Comparison of ENCODE assay signal across 12 mouse cellular contexts in genomic region chr9:61707875-61708274, GRCm38 (mm10).
A peak's percentile ranks its signal among the peaks of the same experiment; 100 is the strongest.
DNase-seq lines count a peak whose midpoint lies in the region; ATAC-seq and TF ChIP-seq lines count a peak whose summit lies in the region.
"Had no signal": no experiment of that assay in that cellular context is flagged by ENCODE, and none has a peak within 500 bp of the region (broad histone marks: within the 10 kb centered on the region; RNA-seq: fewer than 3 reads in every experiment).

No protein-coding gene starts in this region.

- TF ChIP-seq POLR2A in kidney, adult 2 months (IDR thresholded peaks at IDR 0.05; ENCODE audit: low read depth, low read length): no peak
- TF ChIP-seq POLR2A in bone marrow macrophage, adult 2 months (IDR thresholded peaks at IDR 0.05; ENCODE audit: borderline replicate concordance, low read depth, low read length): no peak

- peak; percentile 19 for DNase-seq in kidney, adult 2 months
- DNase-seq in thymus, postnatal 14 days: peak; percentile 71
- no peak for DNase-seq in cerebellum, postnatal 4 days (ENCODE audit: low spot score in 2 of 2)
- DNase-seq in layer of hippocampus, postnatal 10 days (ENCODE audit: low spot score in 2 of 2): no peak
- DNase-seq: adrenal gland, postnatal 10 days had no signal

- no peaks in the 10 kb centered on the region for H3K36me3 ChIP-seq in kidney, adult 2 months (ENCODE audit: control insufficient read depth, insufficient read depth, low read length)
- no peaks in the 10 kb centered on the region for H3K36me3 ChIP-seq in kidney, embryonic 14.5 days (ENCODE audit: control insufficient read depth, insufficient read depth, low read length)
- no peaks in the 10 kb centered on the region for H3K36me3 ChIP-seq in forebrain, embryonic 13.5 days (ENCODE audit: poor library complexity, severe bottlenecking)
- H3K36me3 ChIP-seq: G1E; liver, embryonic 15.5 days; midbrain, embryonic 15.5 days had no signal

- H3K27ac ChIP-seq in kidney, adult 2 months (ENCODE audit: insufficient read depth, low read depth, low read length): no peak overlapping the region
- no peak overlapping the region for H3K27ac ChIP-seq in kidney, embryonic 14.5 days (ENCODE audit: low read depth, low read length)
- H3K27ac ChIP-seq in bone marrow macrophage, adult 2 months (ENCODE audit: insufficient read depth, low read depth, low read length): peak overlapping the region; percentile 92
- H3K27ac ChIP-seq in forebrain, embryonic 13.5 days: no peak overlapping the region
- H3K27ac ChIP-seq: liver, embryonic 15.5 days; midbrain, embryonic 15.5 days had no signal

- H3K4me2 ChIP-seq in kidney, embryonic 14.5 days (replicated peaks; ENCODE audit: low read depth, low read length): no peak overlapping the region
- no peak overlapping the region for H3K4me2 ChIP-seq in forebrain, embryonic 13.5 days
- H3K4me2 ChIP-seq: liver, embryonic 15.5 days; midbrain, embryonic 15.5 days had no signal

- H3K4me3 ChIP-seq in kidney, adult 2 months (ENCODE audit: insufficient read depth, low read depth, low read length): no peak overlapping the region
- no peak overlapping the region for H3K4me3 ChIP-seq in kidney, embryonic 14.5 days (ENCODE audit: low read length)
- peak overlapping the region; percentile 6; the same call in 1 of the 2 replicates for H3K4me3 ChIP-seq in bone marrow macrophage, adult 2 months (ENCODE audit: insufficient read depth, low read length)
- H3K4me3 ChIP-seq in forebrain, embryonic 13.5 days: no peak overlapping the region
- H3K4me3 ChIP-seq: liver, embryonic 15.5 days; midbrain, embryonic 15.5 days had no signal

- no peak overlapping the region for H3K9ac ChIP-seq in kidney, embryonic 14.5 days (ENCODE audit: low read depth, low read length)
- no peak overlapping the region for H3K9ac ChIP-seq in forebrain, embryonic 13.5 days
- H3K9ac ChIP-seq: liver, embryonic 15.5 days; midbrain, embryonic 15.5 days had no signal

- no peak for TF ChIP-seq CTCF in kidney, adult 2 months (conservative IDR thresholded peaks at IDR 0.05; ENCODE audit: insufficient read depth, insufficient read length, low read depth, low read length)
- no peak for TF ChIP-seq CTCF in bone marrow macrophage, adult 2 months (IDR thresholded peaks at IDR 0.05; ENCODE audit: low read depth, low read length)

- H3K27me3 ChIP-seq in kidney, adult 2 months (replicated peaks; ENCODE audit: control insufficient read depth, insufficient read depth, low read length): no peaks in the 10 kb centered on the region
- no peaks in the 10 kb centered on the region; the same call in 1 of the 2 replicates for H3K27me3 ChIP-seq in kidney, embryonic 14.5 days (ENCODE audit: control insufficient read depth, insufficient read depth, low read length)
- H3K27me3 ChIP-seq in forebrain, embryonic 13.5 days: no peaks in the 10 kb centered on the region; the same call in 1 of the 2 replicates
- H3K27me3 ChIP-seq: liver, embryonic 15.5 days had no signal

- no peak for ATAC-seq in kidney, embryonic 14.5 days (ENCODE audit: low FRiP score, low TSS enrichment)
- 0 out of 2 replicates have a peak, but pooled peaks have one; percentile 26 for ATAC-seq in megakaryocyte-erythroid progenitor cell, adult 5-6 weeks (replicated peaks; ENCODE audit: low FRiP score, low TSS enrichment, poor library complexity, severe bottlenecking)
- ATAC-seq in forebrain, embryonic 13.5 days: no peak
- ATAC-seq: midbrain, embryonic 15.5 days had no signal

- H3K9me3 ChIP-seq in kidney, embryonic 14.5 days (ENCODE audit: control insufficient read depth, low read length): no peaks in the 10 kb centered on the region
- no peaks in the 10 kb centered on the region for H3K9me3 ChIP-seq in forebrain, embryonic 13.5 days (replicated peaks)
- H3K9me3 ChIP-seq: G1E; liver, embryonic 15.5 days; midbrain, embryonic 15.5 days had no signal

- no peaks in the 10 kb centered on the region for H3K4me1 ChIP-seq in kidney, adult 2 months (ENCODE audit: control insufficient read depth, insufficient read depth, low read length)
- H3K4me1 ChIP-seq in kidney, embryonic 14.5 days (ENCODE audit: control insufficient read depth, insufficient read depth, low read length): no peaks in the 10 kb centered on the region
- H3K4me1 ChIP-seq in bone marrow macrophage, adult 2 months (ENCODE audit: control insufficient read depth, insufficient read depth, low read length): peaks cover 52% of the 10 kb centered on the region
- H3K4me1 ChIP-seq in forebrain, embryonic 13.5 days: peaks cover 22% of the 10 kb centered on the region

- WGBS in kidney, adult 2 months: 86% methylated on average over 7 of the region's 7 CpGs
- WGBS in kidney, embryonic 14.5 days: 76% methylated on average over 7 of the region's 7 CpGs
- 92% methylated on average over 7 of the region's 7 CpGs for WGBS in forebrain, embryonic 13.5 days

Comparison
In these comparisons a context has a peak if more than half of its experiments do, and no peak if none do; other contexts are left out.
1. DNase-seq: peak in kidney, adult 2 months (single experiment) and thymus, postnatal 14 days (single experiment); none in cerebellum, postnatal 4 days (0 of 2) and layer of hippocampus, postnatal 10 days (0 of 2).